In genomic region chr2:118659493-118659892, GRCm38 (mm10) we compare ENCODE assay signal across 8 mouse cellular contexts. TPM values are rescaled to one million over a fixed set of nuclear protein-coding genes. Genes with fewer than 3 reads are reported as not detected.
DNase-seq lines count a peak whose midpoint lies in the region; ATAC-seq and TF ChIP-seq lines count a peak whose summit lies in the region.

No protein-coding gene starts in this region.

- H3K4me2 ChIP-seq in lung, embryonic 16.5 days (ENCODE audit: low read depth, low read length), result peak overlapping the region; percentile 63
- H3K4me2 ChIP-seq in limb, embryonic 13.5 days (replicated peaks), result peak overlapping the region; percentile 63
- H3K4me2 ChIP-seq in stomach, embryonic 14.5 days (replicated peaks; ENCODE audit: low read depth, low read length), result peak overlapping the region; percentile 51

- WGBS in lung, embryonic 16.5 days, result 69% methylated on average over 12 of the region's 12 CpGs
- WGBS in lung, adult 2 months, result 60% methylated on average over 12 of the region's 12 CpGs
- 89% methylated on average over 12 of the region's 12 CpGs for WGBS in limb, embryonic 13.5 days
- WGBS in stomach, embryonic 14.5 days, result 80% methylated on average over 12 of the region's 12 CpGs

- ATAC-seq in lung, embryonic 16.5 days (ENCODE audit: low read depth), result no peak
- ATAC-seq in limb, embryonic 13.5 days (ENCODE audit: low FRiP score, low read depth), result no peak
- no peak for ATAC-seq in stomach, embryonic 14.5 days (ENCODE audit: insufficient number of reproducible peaks, insufficient read depth, low FRiP score, low read depth)

- H3K4me3 ChIP-seq in lung, embryonic 16.5 days (ENCODE audit: low read length), result peak overlapping the region; percentile 56
- H3K4me3 ChIP-seq in lung, adult 2 months (replicated peaks; ENCODE audit: extremely low read depth, low read depth, low read length), result no peak overlapping the region
- H3K4me3 ChIP-seq in erythroblast, embryonic 14.5 days (replicated peaks), result peak overlapping the region; percentile 59
- H3K4me3 ChIP-seq in limb, embryonic 13.5 days, result peak overlapping the region; percentile 43
- no peak overlapping the region for H3K4me3 ChIP-seq in stomach, embryonic 14.5 days (ENCODE audit: low read depth, low read length)

- TF ChIP-seq POLR2A in lung, adult 2 months (IDR thresholded peaks at IDR 0.05; ENCODE audit: borderline replicate concordance, extremely low read depth, low read depth, low read length), result no peak

- no peak for DNase-seq in lung, adult 2 months
- no peak for DNase-seq in adrenal gland, adult (ENCODE audit: inconsistent age in 2 of 2, low spot score in 1 of 2)
- DNase-seq in frontal cortex, postnatal 14 days (ENCODE audit: low spot score in 2 of 2), result no peak
- no peak for DNase-seq in layer of hippocampus, postnatal 25 days (ENCODE audit: extremely low spot score in 1 of 2, low spot score in 1 of 2)

- H3K9ac ChIP-seq in lung, embryonic 16.5 days (ENCODE audit: low read length), result peak overlapping the region; percentile 64; the same call in 1 of the 2 replicates
- H3K9ac ChIP-seq in limb, embryonic 13.5 days, result no peak overlapping the region
- no peak overlapping the region for H3K9ac ChIP-seq in stomach, embryonic 14.5 days (replicated peaks; ENCODE audit: low read depth, low read length)

- peaks cover 5% of the 10 kb centered on the region for H3K27me3 ChIP-seq in lung, embryonic 16.5 days (ENCODE audit: control insufficient read depth, insufficient read depth, low read depth, low read length)
- no peaks in the 10 kb centered on the region; the same call in 1 of the 2 replicates for H3K27me3 ChIP-seq in erythroblast, embryonic 14.5 days (ENCODE audit: control insufficient read depth)
- peaks cover 24% of the 10 kb centered on the region for H3K27me3 ChIP-seq in limb, embryonic 13.5 days
- H3K27me3 ChIP-seq in stomach, embryonic 14.5 days (ENCODE audit: control insufficient read depth, insufficient read depth, low read length), result no peaks in the 10 kb centered on the region

- no peaks in the 10 kb centered on the region for H3K9me3 ChIP-seq in lung, embryonic 16.5 days (ENCODE audit: control insufficient read depth, low read length)
- no peaks in the 10 kb centered on the region for H3K9me3 ChIP-seq in erythroblast, embryonic 14.5 days (ENCODE audit: control insufficient read depth, low read length)
- H3K9me3 ChIP-seq in limb, embryonic 13.5 days, result no peaks in the 10 kb centered on the region
- H3K9me3 ChIP-seq in stomach, embryonic 14.5 days (ENCODE audit: control insufficient read depth, low read depth, low read length), result no peaks in the 10 kb centered on the region

- peaks cover 34% of the 10 kb centered on the region for H3K4me1 ChIP-seq in lung, embryonic 16.5 days (replicated peaks; ENCODE audit: control insufficient read depth, insufficient read depth, low read length)
- peaks cover 17% of the 10 kb centered on the region for H3K4me1 ChIP-seq in lung, adult 2 months (ENCODE audit: control insufficient read depth, insufficient read depth, low read length)
- peaks cover 87% of the 10 kb centered on the region for H3K4me1 ChIP-seq in erythroblast, embryonic 14.5 days (ENCODE audit: control insufficient read depth)
- peaks cover 49% of the 10 kb centered on the region for H3K4me1 ChIP-seq in limb, embryonic 13.5 days
- H3K4me1 ChIP-seq in stomach, embryonic 14.5 days (ENCODE audit: control insufficient read depth, insufficient read depth, low read length), result peaks cover 36% of the 10 kb centered on the region

- no peak overlapping the region for H3K27ac ChIP-seq in lung, embryonic 16.5 days (ENCODE audit: low read length)
- no peak overlapping the region for H3K27ac ChIP-seq in limb, embryonic 13.5 days
- no peak overlapping the region for H3K27ac ChIP-seq in stomach, embryonic 14.5 days (ENCODE audit: low read length)

- no peaks in the 10 kb centered on the region for H3K36me3 ChIP-seq in lung, embryonic 16.5 days (ENCODE audit: control insufficient read depth, insufficient read depth, low read length)
- H3K36me3 ChIP-seq in erythroblast, embryonic 14.5 days (ENCODE audit: control insufficient read depth), result peaks cover 2% of the 10 kb centered on the region
- no peaks in the 10 kb centered on the region for H3K36me3 ChIP-seq in limb, embryonic 13.5 days
- no peaks in the 10 kb centered on the region for H3K36me3 ChIP-seq in stomach, embryonic 14.5 days (ENCODE audit: control insufficient read depth, insufficient read depth, low read length)

- no peak for TF ChIP-seq CTCF in lung, adult 2 months (IDR thresholded peaks at IDR 0.05; ENCODE audit: insufficient read depth, low read length)

RNA-seq across cellular contexts. Expression of gene Pak6, which starts 3.6 kb away (rescaled TPM):
- 2.2 and 3.9 TPM in 2 replicates for polyA plus RNA-seq in lung, embryonic 16.5 days (2015; fragmentation: Nextera tagmentation; extraction: Ambion mirVana)
- polyA plus RNA-seq in lung, adult 2 months (2012; rRNA removed), result 8.2 and 11.8 TPM in 2 replicates
- 0.42 and 0.64 TPM in 2 replicates for polyA plus RNA-seq in erythroblast, embryonic 14.5 days (2012)
- 1.8 and 3.3 TPM in 2 replicates for polyA plus RNA-seq in limb, embryonic 13.5 days (2015; fragmentation: Nextera tagmentation; extraction: Ambion mirVana)
- polyA plus RNA-seq in stomach, embryonic 14.5 days (2014; fragmentation: Nextera tagmentation; extraction: Ambion mirVana), result 3.0 and 3.3 TPM in 2 replicates
- 10 to 100 TPM; 50.5 to 58.0 TPM for total RNA-seq in layer of hippocampus, postnatal 25 days (2021)

RNA-seq across cellular contexts. Expression of gene Ankrd63, which starts 44.3 kb away (rescaled TPM):
- 0.06 and 0.11 TPM in 2 replicates for polyA plus RNA-seq in lung, embryonic 16.5 days (2015; fragmentation: Nextera tagmentation; extraction: Ambion mirVana)
- 5.0 and 5.4 TPM in 2 replicates for polyA plus RNA-seq in lung, adult 2 months (2012; rRNA removed)
- 0.01 TPM in 1 of 2 replicates, not detected in the other for polyA plus RNA-seq in erythroblast, embryonic 14.5 days (2012)
- polyA plus RNA-seq in limb, embryonic 13.5 days (2015; fragmentation: Nextera tagmentation; extraction: Ambion mirVana), result 0.05 TPM in 1 of 2 replicates, not detected in the other
- 0.07 TPM in 1 of 2 replicates, not detected in the other for polyA plus RNA-seq in stomach, embryonic 14.5 days (2014; fragmentation: Nextera tagmentation; extraction: Ambion mirVana)
- total RNA-seq in layer of hippocampus, postnatal 25 days (2021), result 10 to 100 TPM; 17.7 to 17.9 TPM

Comparison
In these comparisons a context has a peak if more than half of its experiments do, and no peak if none do; other contexts are left out.
1. H3K4me3 ChIP-seq: peak in lung, embryonic 16.5 days (single experiment), erythroblast, embryonic 14.5 days (single experiment) and limb, embryonic 13.5 days (single experiment); none in lung, adult 2 months (single experiment) and stomach, embryonic 14.5 days (single experiment).
2. Peak in every context shown above with its lines, with median percentiles within 50 percentile points of each other: H3K4me2 ChIP-seq.